Mouse (Mus musculus) forebrain, embryonic 11.5 days (tissue): ENCODE data around the gene Zmat3. TPM values are rescaled to one million over a fixed set of nuclear protein-coding genes. Genes with fewer than 3 reads are reported as not detected.

Source experiments
- ATAC-seq: fragments of 200-750 bp; cut with Nextera tagmentation; replicated peaks from 2 replicates; pipeline ENCODE4 v1.8.0; 2017; ENCODE audit warnings: moderate TSS enrichment; ENCODE audit not compliant: low FRiP score
- DNase-seq: peaks from one replicate; pipeline ENCODE4 v3.0.0-alpha.2; 2017; ENCODE audit warnings: low spot score
- H3K27ac ChIP-seq: fragments of 300-500 bp; sonication (generic); 2 replicates; pipeline ENCODE4 v1.5.1; 2014; ENCODE audit warnings: low read depth, low read length
- H3K27me3 ChIP-seq: fragments of 300-500 bp; sonication (generic); 2 replicates; pipeline ENCODE4 v1.6.1; 2014; ENCODE audit warnings: mild to moderate bottlenecking, low read length, mixed read lengths; ENCODE audit not compliant: control insufficient read depth, insufficient read depth
- H3K36me3 ChIP-seq: fragments of 300-500 bp; sonication (generic); 2 replicates; pipeline ENCODE4 v1.6.1; 2014; ENCODE audit warnings: mild to moderate bottlenecking, low read length, moderate library complexity, mixed read lengths; ENCODE audit not compliant: control insufficient read depth, insufficient read depth
- H3K4me1 ChIP-seq: fragments of 300-500 bp; sonication (generic); replicated peaks from 2 replicates; pipeline ENCODE4 v1.6.1; 2014; ENCODE audit warnings: low read length, mixed read lengths; ENCODE audit not compliant: control insufficient read depth, insufficient read depth
- H3K4me2 ChIP-seq: fragments of 300-500 bp; sonication (generic); 2 replicates; pipeline ENCODE4 v1.6.1; 2014; ENCODE audit warnings: low read depth, mild to moderate bottlenecking, low read length, moderate library complexity, mixed read lengths; ENCODE audit not compliant: severe bottlenecking
- H3K4me3 ChIP-seq: fragments of 300-500 bp; sonication (generic); 2 replicates; pipeline ENCODE4 v1.5.1; 2014; ENCODE audit warnings: low read depth, low read length
- H3K9ac ChIP-seq: fragments of 300-500 bp; sonication (generic); 2 replicates; pipeline ENCODE4 v1.6.1; 2014; ENCODE audit warnings: low read length
- H3K9me3 ChIP-seq: fragments of 300-500 bp; sonication (generic); 2 replicates; pipeline ENCODE4 v1.6.1; 2016; ENCODE audit warnings: low read length, mixed read lengths; ENCODE audit not compliant: control insufficient read depth
- WGBS: fragments of 180-500 bp; shearing (Covaris S2); extraction: QIAGEN DNeasy Blood & Tissue Kit; methylation state at CpG from one replicate; pipeline ENCODE4 v1.1.7; 2014; 5-methylcytosine and 5-hydroxymethylcytosine counted together
- polyA plus RNA-seq: library from polyadenylated mRNA; unstranded; fragments of >200 nt; fragmentation: Nextera tagmentation; extraction: Ambion mirVana; gene quantifications from 2 replicates; pipeline ENCODE4 v1.2.1, GENCODE M21; 2014

Zmat3 gene
- polyA plus RNA-seq, 1 experiment from 2014 or later: 10.8 TPM

- peaks cover 5% of the 10 kb centered on the region; the same call in 1 of the 2 replicates for H3K4me1 ChIP-seq
- H3K9ac ChIP-seq: no peak overlapping the region
- no peak overlapping the region for H3K27ac ChIP-seq
- DNase-seq (no peak), ATAC-seq (no peak)
- no peak overlapping the region for H3K4me3 ChIP-seq
- 67% methylated on average over 2 of the region's 2 CpGs for WGBS
- H3K36me3 ChIP-seq: no peaks in the 10 kb centered on the region
- H3K9me3 ChIP-seq: no peaks in the 10 kb centered on the region
- no peaks in the 10 kb centered on the region for H3K27me3 ChIP-seq
- no peak overlapping the region for H3K4me2 ChIP-seq
Observed at GRCm38 (mm10) chr3:32399931-32400330, 34.1 kb upstream of the Zmat3 start.

- ATAC-seq: no peak
- H3K4me1 ChIP-seq: peaks cover 5% of the 10 kb centered on the region; the same call in 1 of the 2 replicates
- H3K36me3 ChIP-seq: no peaks in the 10 kb centered on the region
- H3K9ac ChIP-seq: no peak overlapping the region
- no peaks in the 10 kb centered on the region for H3K27me3 ChIP-seq
- no peak overlapping the region for H3K27ac ChIP-seq
- 32% methylated on average over 4 of the region's 4 CpGs for WGBS
- no peak overlapping the region for H3K4me3 ChIP-seq
- no peaks in the 10 kb centered on the region for H3K9me3 ChIP-seq
- no peak for DNase-seq
- no peak overlapping the region for H3K4me2 ChIP-seq
Observed at GRCm38 (mm10) chr3:32399381-32399780, 33.6 kb upstream of the Zmat3 start.

- 22% methylated on average over 4 of the region's 4 CpGs for WGBS
- H3K9ac ChIP-seq: no peak overlapping the region; the same call in 1 of the 2 replicates
Observed at GRCm38 (mm10) chr3:32398623-32399022, 32.8 kb upstream of the Zmat3 start.

GRCm38 (mm10) chr3:32398175-32398538 is 32.3 kb upstream of the Zmat3 start:
- H3K4me1 ChIP-seq: peaks cover 5% of the 10 kb centered on the region; the same call in 1 of the 2 replicates
- ATAC-seq: no peak
- WGBS: 3% methylated on average over 7 of the region's 7 CpGs
- H3K36me3 ChIP-seq: no peaks in the 10 kb centered on the region
- H3K9ac ChIP-seq: peak overlapping the region; percentile 90
- peak overlapping the region; percentile 62 for H3K4me2 ChIP-seq
- H3K4me3 ChIP-seq: peak overlapping the region; percentile 93
- no peak for DNase-seq
- H3K27me3 ChIP-seq: no peaks in the 10 kb centered on the region
- H3K27ac ChIP-seq: no peak overlapping the region
- no peaks in the 10 kb centered on the region for H3K9me3 ChIP-seq

More at GRCm38 (mm10) chr3:32398623-32399022, 32.8 kb upstream of the Zmat3 start:
- H3K36me3 ChIP-seq: no peaks in the 10 kb centered on the region
- H3K27me3 ChIP-seq: no peaks in the 10 kb centered on the region
- ATAC-seq (no peak), DNase-seq (no peak)
- 0 out of 2 replicates have a peak overlapping the region, but pooled peaks have one; percentile 5 for H3K4me3 ChIP-seq
- H3K4me2 ChIP-seq: peak overlapping the region; percentile 62
- peaks cover 5% of the 10 kb centered on the region; the same call in 1 of the 2 replicates for H3K4me1 ChIP-seq
- no peaks in the 10 kb centered on the region for H3K9me3 ChIP-seq
- H3K27ac ChIP-seq: no peak overlapping the region

- Histone ChIP-seq H3K27ac (peak within 1 kb of the TSS; percentile 94), H3K9ac (peak within 1 kb of the TSS; percentile 90)
Observed at GRCm38 (mm10) chr3:32397461-32398174, 31.8 kb upstream of the Zmat3 start, which contains the start of gene Pik3ca. Pik3ca (plus strand) TSS chr3:32397671.

GRCm38 (mm10) chr3:32396794-32397460 is 31.1 kb upstream of the Zmat3 start:
- Histone ChIP-seq H3K4me1 (peaks cover 5% of the 10 kb centered on the region; the same call in 1 of the 2 replicates), H3K9me3 (no peaks in the 10 kb centered on the region), H3K36me3 (no peaks in the 10 kb centered on the region), H3K27me3 (no peaks in the 10 kb centered on the region), H3K27ac (peak overlapping the region; percentile 94), H3K4me2 (peak overlapping the region; percentile 70), H3K4me3 (peak overlapping the region; percentile 93), H3K9ac (peak overlapping the region; percentile 90)
- under 1% methylated on average over 59 of the region's 77 CpGs for WGBS
- peak; percentile 97 for ATAC-seq
- peak; percentile 97 for DNase-seq

More at GRCm38 (mm10) chr3:32397461-32398174, 31.8 kb upstream of the Zmat3 start, which contains the start of gene Pik3ca:
- under 1% methylated on average over 39 of the region's 65 CpGs for WGBS
- peak within 1 kb of the TSS; percentile 70 for H3K4me2 ChIP-seq
- no peaks in the 10 kb centered on the region for H3K27me3 ChIP-seq
- H3K9me3 ChIP-seq: no peaks in the 10 kb centered on the region
- no peaks in the 10 kb centered on the region for H3K36me3 ChIP-seq
- peaks cover 5% of the 10 kb centered on the region; the same call in 1 of the 2 replicates for H3K4me1 ChIP-seq
- peak within 1 kb of the TSS; percentile 93 for H3K4me3 ChIP-seq
- peak; percentile 84 for DNase-seq
- peak; percentile 69 for ATAC-seq

GRCm38 (mm10) chr3:32395771-32396551 is 30.1 kb upstream of the Zmat3 start:
- 30% methylated on average over 23 of the region's 24 CpGs for WGBS
- Histone ChIP-seq H3K4me2 (peak overlapping the region; percentile 70), H3K9me3 (no peaks in the 10 kb centered on the region), H3K9ac (peak overlapping the region; percentile 68), H3K27ac (peak overlapping the region; percentile 62; the same call in 1 of the 2 replicates), H3K27me3 (no peaks in the 10 kb centered on the region), H3K4me3 (peak overlapping the region; percentile 93), H3K36me3 (no peaks in the 10 kb centered on the region), H3K4me1 (peaks cover 5% of the 10 kb centered on the region; the same call in 1 of the 2 replicates)
- no peak for ATAC-seq
- DNase-seq: peak; percentile 56

GRCm38 (mm10) chr3:32393986-32394385 is 28.2 kb upstream of the Zmat3 start:
- ATAC-seq: no peak
- no peak for DNase-seq
- Histone ChIP-seq H3K36me3 (no peaks in the 10 kb centered on the region), H3K9me3 (no peaks in the 10 kb centered on the region), H3K27ac (no peak overlapping the region), H3K27me3 (no peaks in the 10 kb centered on the region), H3K4me2 (no peak overlapping the region), H3K4me3 (no peak overlapping the region), H3K4me1 (peaks cover 3% of the 10 kb centered on the region; the same call in 1 of the 2 replicates), H3K9ac (no peak overlapping the region)
- WGBS: 88% methylated on average over 8 of the region's 8 CpGs
